Mouse (Mus musculus) MEL (cell line): ENCODE results near the gene Kcnrg.

Experiments
- CTCF ChIP-seq, 3 experiments: IDR thresholded peaks in 2 of 3; conservative IDR thresholded peaks in 1 of 3; 2 replicates each; pipeline ENCODE4 v1.5.1; 2011 to 2012; ENCODE audit warnings: low read length in 3 of 3, low read depth in 2 of 3, mild to moderate bottlenecking in 2 of 3, improper control_type of control experiment in 1 of 3, inconsistent platforms in 1 of 3, mixed read lengths in 1 of 3, moderate library complexity in 1 of 3; ENCODE audit not compliant: control insufficient read depth in 1 of 3, insufficient read depth in 1 of 3, poor library complexity in 1 of 3, severe bottlenecking in 1 of 3
- EP300 ChIP-seq, 2 experiments: IDR thresholded peaks; 2 replicates each; pipeline ENCODE4 v1.6.1; 2011; ENCODE audit warnings: improper control_type of control experiment in 2 of 2, low read length in 2 of 2, low read depth in 1 of 2, mild to moderate bottlenecking in 1 of 2
- HCFC1 ChIP-seq: IDR thresholded peaks from 2 replicates; pipeline ENCODE4 v1.6.1; 2012; ENCODE audit warnings: low read depth, mild to moderate bottlenecking, inconsistent platforms, low read length, improper control_type of control experiment, moderate library complexity
- KAT2A ChIP-seq: conservative IDR thresholded peaks from 2 replicates; pipeline ENCODE4 v1.6.1; 2012; ENCODE audit warnings: low read depth, low read length, improper control_type of control experiment, inconsistent platforms
- MAFK ChIP-seq: IDR thresholded peaks from 2 replicates; pipeline ENCODE4 v1.6.1; 2011; ENCODE audit warnings: low read depth, mild to moderate bottlenecking, low read length, improper control_type of control experiment, borderline replicate concordance
- MAX ChIP-seq: IDR thresholded peaks from 2 replicates; pipeline ENCODE4 v1.6.1; 2011; ENCODE audit warnings: low read length, improper control_type of control experiment
- NRF1 ChIP-seq: IDR thresholded peaks from 2 replicates; pipeline ENCODE4 v1.6.1; 2014; ENCODE audit warnings: low read depth, mild to moderate bottlenecking, inconsistent platforms, low read length, improper control_type of control experiment, moderate library complexity; ENCODE audit not compliant: poor library complexity, insufficient read depth, severe bottlenecking
- POLR2A ChIP-seq, 2 experiments: IDR thresholded peaks; 2 replicates each; pipeline ENCODE4 v1.6.1; 2011 to 2012; ENCODE audit warnings: low read length in 2 of 2, mild to moderate bottlenecking in 2 of 2, control low read depth in 1 of 2, improper control_type of control experiment in 1 of 2, low read depth in 1 of 2, moderate library complexity in 1 of 2; ENCODE audit not compliant: control insufficient read depth in 1 of 2, insufficient read depth in 1 of 2, poor library complexity in 1 of 2
- RCOR1 ChIP-seq: IDR thresholded peaks from 2 replicates; pipeline ENCODE4 v1.6.1; 2012; ENCODE audit warnings: low read depth, mild to moderate bottlenecking, inconsistent platforms, low read length, improper control_type of control experiment
- UBTF ChIP-seq: IDR thresholded peaks from 2 replicates; pipeline ENCODE4 v1.6.1; 2012; ENCODE audit warnings: low read depth, mild to moderate bottlenecking, inconsistent platforms, low read length, improper control_type of control experiment, moderate library complexity, borderline replicate concordance; ENCODE audit not compliant: insufficient read depth
- USF2 ChIP-seq, 2 experiments: IDR thresholded peaks; 2 replicates each; pipeline ENCODE4 v1.6.1; 2011 to 2012; ENCODE audit warnings: improper control_type of control experiment in 2 of 2, low read length in 2 of 2, borderline replicate concordance in 1 of 2, inconsistent platforms in 1 of 2, low read depth in 1 of 2, mild to moderate bottlenecking in 1 of 2; ENCODE audit not compliant: insufficient read depth in 1 of 2
- ZNF384 ChIP-seq: IDR thresholded peaks from 2 replicates; pipeline ENCODE4 v1.6.1; 2012; ENCODE audit warnings: low read depth, mild to moderate bottlenecking, inconsistent platforms, low read length, improper control_type of control experiment

DNA sequence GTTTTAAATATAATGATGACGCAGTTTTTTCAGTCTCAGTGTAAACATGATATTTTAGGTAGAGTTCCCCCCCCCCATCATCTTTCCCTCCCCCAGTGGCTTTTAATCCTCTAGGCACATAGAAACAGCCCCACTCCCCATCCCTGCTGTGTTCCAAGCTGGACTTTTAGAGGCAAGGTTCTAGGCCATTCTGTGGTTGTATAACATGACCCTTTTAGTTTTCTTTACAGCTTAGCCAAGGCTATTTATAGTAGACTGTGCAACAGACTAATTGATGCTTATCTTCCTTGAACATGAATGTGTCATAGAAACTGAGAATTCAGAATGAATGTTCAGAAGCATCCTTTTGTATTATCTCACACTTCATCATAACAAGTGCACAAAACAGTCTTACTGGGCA lies 54.2 kb downstream of the Kcnrg start:
- TF ChIP-seq RCOR1: no peak
- no peak for TF ChIP-seq EP300 (IDR thresholded peaks at IDR 0.05; ENCODE audit: low read depth in 1 of 2, low read length in 2 of 2)
- no peak for TF ChIP-seq MAFK
- no peak for TF ChIP-seq POLR2A (IDR thresholded peaks at IDR 0.05; ENCODE audit: control insufficient read depth in 1 of 2, insufficient read depth in 1 of 2, low read depth in 1 of 2, low read length in 2 of 2, poor library complexity in 1 of 2)
- TF ChIP-seq MAX: no peak
- TF ChIP-seq UBTF: no peak
- no peak for TF ChIP-seq NRF1
- no peak for TF ChIP-seq CTCF (IDR thresholded peaks at IDR 0.05 in 2 of 3, conservative IDR thresholded peaks at IDR 0.05 in 1 of 3; ENCODE audit: control insufficient read depth in 1 of 3, insufficient read depth in 1 of 3, low read depth in 2 of 3, low read length in 3 of 3, poor library complexity in 1 of 3, severe bottlenecking in 1 of 3)
- TF ChIP-seq ZNF384: no peak
- TF ChIP-seq USF2 (IDR thresholded peaks at IDR 0.05; ENCODE audit: borderline replicate concordance in 1 of 2, insufficient read depth in 1 of 2, low read depth in 1 of 2, low read length in 2 of 2): no peak
- no peak for TF ChIP-seq HCFC1
- no peak for TF ChIP-seq KAT2A
